Mouse (Mus musculus) 416B (cell line): Measurements from ENCODE around the gene Tas2r123.

Experiments used
- DNase-seq: peaks from one replicate; pipeline ENCODE4 v3.0.0; 2011; ENCODE audit warnings: low read depth

Tas2r123 gene

DNA sequence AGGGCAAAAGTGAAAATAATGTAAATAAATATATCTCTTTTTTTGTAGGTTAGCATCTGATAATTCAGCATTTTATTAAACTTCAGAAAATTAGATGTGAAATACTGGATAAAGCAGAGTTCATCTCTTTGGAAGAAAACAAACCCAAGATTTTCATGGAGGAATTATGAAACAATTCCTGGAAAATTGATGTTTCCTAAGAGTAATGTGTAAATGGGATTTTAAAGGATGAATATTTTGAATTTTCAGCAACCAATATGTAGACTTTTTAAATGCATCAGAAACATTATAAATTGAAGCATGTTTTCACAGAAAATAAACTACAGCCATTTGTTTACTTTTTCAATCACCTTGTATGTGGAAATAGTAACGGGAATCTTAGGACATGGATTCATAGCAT is at the start of gene Tas2r123:
Gene Tas2r123 (plus strand): TSS at position 301 of the 400 bp plus-strand sequence.
- DNase-seq, result no peak

DNA sequence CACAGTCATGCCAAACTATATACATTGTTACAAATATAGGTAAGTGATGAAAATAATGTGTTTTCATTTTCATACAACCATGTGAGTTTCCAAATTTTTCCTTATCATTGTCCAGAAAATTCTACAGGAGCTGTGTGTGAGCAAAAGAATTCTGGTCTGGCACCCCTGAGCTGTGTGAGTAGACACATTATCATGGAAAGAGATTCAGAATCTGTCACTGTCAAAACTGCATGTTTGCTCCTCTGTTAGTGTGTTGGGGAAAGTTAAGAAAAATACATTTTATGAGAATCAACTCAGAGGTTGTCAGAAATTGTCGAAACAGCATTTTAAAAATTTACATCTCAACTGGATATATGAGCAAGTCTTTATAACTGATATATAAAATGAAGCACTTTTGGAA is 44.4 kb upstream of the Tas2r123 start, which contains the start of gene Tas2r117:
Gene Tas2r117 (plus strand): TSS at position 301 of the 400 bp plus-strand sequence.
- no peak for DNase-seq

DNA sequence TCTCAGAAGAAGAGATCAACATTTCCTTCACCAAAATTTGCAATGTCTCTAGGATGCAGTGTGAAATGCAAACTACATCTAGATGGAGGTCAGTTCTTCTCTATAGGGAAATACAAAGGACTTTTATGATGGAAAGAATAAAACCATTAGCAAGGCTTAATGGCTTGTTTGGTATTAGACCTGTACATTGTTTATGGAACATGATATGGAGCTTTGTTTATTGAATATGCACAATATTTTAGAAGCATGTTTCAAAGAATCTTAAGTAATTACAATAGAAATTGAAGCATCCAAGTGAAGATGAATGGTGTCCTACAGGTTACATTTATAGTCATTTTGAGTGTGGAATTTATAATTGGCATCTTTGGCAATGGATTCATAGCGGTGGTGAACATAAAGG is 8.2 kb downstream of the Tas2r123 start, which contains the start of gene Tas2r116:
Gene Tas2r116 (plus strand): TSS at position 301 of the 400 bp plus-strand sequence.
- no peak for DNase-seq

DNA sequence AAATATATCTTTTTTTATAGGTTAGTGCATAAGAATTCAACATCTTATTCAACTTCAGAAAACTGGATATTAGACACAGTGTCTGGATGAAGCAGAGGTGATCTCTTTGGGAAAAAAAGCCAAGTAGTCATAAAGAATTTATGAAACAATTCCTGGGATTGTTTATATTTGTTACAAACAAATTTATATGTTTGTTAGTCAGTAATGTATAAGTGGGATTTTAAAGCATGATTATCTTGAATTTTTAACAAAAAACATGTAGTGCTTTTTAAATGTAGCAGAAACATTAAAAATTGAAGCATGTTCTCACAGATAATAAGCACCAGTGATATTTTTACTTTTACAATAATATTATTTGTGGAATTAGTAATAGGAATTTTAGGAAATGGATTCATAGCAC is 20.8 kb downstream of the Tas2r123 start, which contains the start of gene Tas2r110:
Gene Tas2r110 (plus strand): TSS at position 301 of the 400 bp plus-strand sequence.
- DNase-seq, result no peak

DNA sequence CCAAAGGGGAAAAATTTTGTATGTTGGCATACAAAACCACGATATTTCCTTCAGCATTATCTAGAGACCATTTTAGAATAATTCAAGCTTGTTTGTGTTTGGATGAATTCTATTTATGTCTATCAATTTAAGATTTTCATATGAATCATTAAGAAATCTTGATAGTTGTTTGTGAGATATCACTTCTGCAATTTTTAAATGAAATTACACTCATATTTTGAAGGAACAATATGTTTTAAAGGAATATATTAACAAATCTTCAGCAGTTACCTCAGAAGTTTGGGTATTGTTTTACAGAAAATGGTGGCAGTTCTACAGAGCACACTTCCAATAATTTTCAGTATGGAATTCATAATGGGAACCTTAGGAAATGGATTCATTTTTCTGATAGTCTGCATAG is 45.8 kb downstream of the Tas2r123 start, which contains the start of gene Tas2r113:
Gene Tas2r113 (plus strand): TSS at position 301 of the 400 bp plus-strand sequence.
- no peak for DNase-seq
